Mouse (Mus musculus) heart, embryonic 11.5 days (tissue): ENCODE measurements around the gene Gpsm2. TPM values are rescaled to one million over a fixed set of nuclear protein-coding genes. Genes with fewer than 3 reads are reported as not detected.

Source experiments
- ATAC-seq: fragments of 200-750 bp; cut with Nextera tagmentation; replicated peaks from 2 replicates; pipeline ENCODE4 v1.8.0; 2017; ENCODE audit warnings: moderate library complexity; ENCODE audit not compliant: insufficient number of reproducible peaks, low FRiP score, low TSS enrichment
- H3K27ac ChIP-seq: fragments of 300-500 bp; sonication (generic); 2 replicates; pipeline ENCODE4 v1.5.1; 2014; ENCODE audit warnings: mild to moderate bottlenecking, low read depth, low read length
- H3K27me3 ChIP-seq: fragments of 300-500 bp; sonication (generic); 2 replicates; pipeline ENCODE4 v1.6.1; 2014; ENCODE audit warnings: mild to moderate bottlenecking, low read length, mixed read lengths; ENCODE audit not compliant: control insufficient read depth, insufficient read depth
- H3K36me3 ChIP-seq: fragments of 300-500 bp; sonication (generic); 2 replicates; pipeline ENCODE4 v1.6.1; 2014; ENCODE audit warnings: mild to moderate bottlenecking, low read length, moderate library complexity, mixed read lengths; ENCODE audit not compliant: control insufficient read depth, insufficient read depth
- H3K4me1 ChIP-seq: fragments of 300-500 bp; sonication (generic); 2 replicates; pipeline ENCODE4 v1.6.1; 2014; ENCODE audit warnings: low read length; ENCODE audit not compliant: control insufficient read depth, insufficient read depth
- H3K4me2 ChIP-seq: fragments of 300-500 bp; sonication (generic); 2 replicates; pipeline ENCODE4 v1.6.1; 2014; ENCODE audit warnings: mild to moderate bottlenecking, moderate library complexity
- H3K4me3 ChIP-seq: fragments of 300-500 bp; sonication (generic); 2 replicates; pipeline ENCODE4 v1.5.1; 2014; ENCODE audit warnings: low read depth, low read length
- H3K9ac ChIP-seq: fragments of 300-500 bp; sonication (generic); 2 replicates; pipeline ENCODE4 v1.6.1; 2014; ENCODE audit warnings: mild to moderate bottlenecking, low read depth, low read length, moderate library complexity
- H3K9me3 ChIP-seq: fragments of 300-500 bp; sonication (generic); replicated peaks from 2 replicates; pipeline ENCODE4 v1.6.1; 2016; ENCODE audit warnings: low read length; ENCODE audit not compliant: control insufficient read depth
- WGBS: fragments of 180-500 bp; shearing (Covaris S2); extraction: QIAGEN DNeasy Blood & Tissue Kit; methylation state at CpG from one replicate; pipeline ENCODE4 v1.1.7; 2014; ENCODE audit not compliant: insufficient replicate concordance; 5-methylcytosine and 5-hydroxymethylcytosine counted together
- polyA plus RNA-seq: library from polyadenylated mRNA; unstranded; fragments of >200 nt; fragmentation: Nextera tagmentation; extraction: Ambion mirVana; gene quantifications from 2 replicates; pipeline ENCODE4 v1.2.1, GENCODE M21; 2014

The Gpsm2 gene
- polyA plus RNA-seq, 1 experiment from 2014 or later, result 27.2 TPM

DNA sequence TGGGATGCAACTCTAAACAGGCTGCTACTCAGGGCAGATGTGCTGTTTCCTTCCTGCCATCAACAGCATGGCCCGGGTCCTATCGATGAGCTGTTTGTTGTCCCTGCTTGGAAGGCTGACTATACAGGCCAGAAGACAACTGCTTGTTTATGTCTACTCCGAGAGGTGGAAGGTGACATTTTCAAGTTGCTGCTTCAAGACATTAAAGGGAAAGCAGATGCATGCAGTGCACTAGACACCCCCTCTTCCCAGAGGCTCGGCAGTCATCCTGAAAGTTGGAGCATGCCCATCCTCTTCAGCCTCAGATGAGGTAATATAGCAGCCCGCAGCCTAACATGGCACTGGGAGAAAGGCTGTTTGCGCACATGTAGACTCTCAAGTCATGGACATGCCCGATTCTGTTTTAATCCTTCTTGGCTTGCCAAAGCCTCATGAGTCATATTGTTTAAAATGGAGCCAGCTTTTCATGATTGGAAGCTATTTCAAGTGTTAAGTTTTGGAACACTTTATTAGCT lies 40.5 kb upstream of the Gpsm2 start:
- no peak overlapping the region for H3K27ac ChIP-seq
- no peak for ATAC-seq
- 0 out of 2 replicates have a peak, but pooled peaks cover 3% of the 10 kb centered on the region for H3K27me3 ChIP-seq
- no peak overlapping the region for H3K4me3 ChIP-seq
- WGBS, result 76% methylated on average over 7 of the region's 7 CpGs
- no peaks in the 10 kb centered on the region for H3K36me3 ChIP-seq
- H3K4me2 ChIP-seq, result no peak overlapping the region
- no peaks in the 10 kb centered on the region for H3K4me1 ChIP-seq
- H3K9ac ChIP-seq, result no peak overlapping the region
- H3K9me3 ChIP-seq, result no peaks in the 10 kb centered on the region

DNA sequence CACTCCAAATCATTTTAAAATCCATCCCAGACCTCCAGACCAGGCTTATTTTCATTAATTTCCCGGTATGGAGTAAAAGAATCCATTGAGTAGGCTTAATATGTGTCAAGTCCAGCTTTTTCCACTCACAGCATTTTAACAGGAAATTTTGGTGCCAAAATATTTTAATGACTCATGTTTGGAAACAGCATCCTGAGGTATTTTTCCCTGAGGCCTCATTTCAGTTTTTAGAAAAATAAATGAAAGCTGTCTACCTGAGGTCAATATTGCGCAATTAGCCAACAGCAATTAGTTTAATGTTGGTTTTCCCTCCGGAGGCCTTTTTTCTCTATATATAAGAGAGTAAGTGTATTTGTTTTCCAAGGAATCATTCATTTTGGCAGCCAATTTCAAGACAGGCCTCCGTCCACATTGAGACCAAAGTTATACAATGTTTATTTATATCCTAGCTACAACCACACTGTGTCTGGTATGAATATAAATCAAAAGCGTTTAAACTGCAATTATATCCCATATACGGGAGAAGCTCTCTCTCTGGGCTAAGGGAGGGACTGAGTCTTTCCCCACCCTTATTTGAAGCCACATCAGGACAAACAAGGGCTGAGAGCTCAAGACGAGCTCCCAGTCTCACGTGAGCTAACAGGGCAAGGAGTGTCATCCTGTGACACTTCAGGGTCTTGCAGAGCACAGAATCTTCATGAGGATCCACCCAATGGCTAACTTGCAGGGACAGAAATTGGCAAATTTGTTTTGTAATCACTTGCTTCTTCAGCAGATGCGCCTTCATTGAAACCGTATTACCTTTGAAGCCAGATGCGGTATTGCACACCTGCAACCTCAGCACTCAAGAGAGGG lies 37.7 kb upstream of the Gpsm2 start:
- no peak for ATAC-seq
- H3K9me3 ChIP-seq, result no peaks in the 10 kb centered on the region
- no peaks in the 10 kb centered on the region for H3K4me1 ChIP-seq
- H3K36me3 ChIP-seq, result no peaks in the 10 kb centered on the region
- 0 out of 2 replicates have a peak, but pooled peaks cover 3% of the 10 kb centered on the region for H3K27me3 ChIP-seq
- 79% methylated on average over 11 of the region's 11 CpGs for WGBS
- no peak overlapping the region for H3K27ac ChIP-seq
- H3K4me2 ChIP-seq, result no peak overlapping the region
- no peak overlapping the region for H3K4me3 ChIP-seq
- H3K9ac ChIP-seq, result no peak overlapping the region

DNA sequence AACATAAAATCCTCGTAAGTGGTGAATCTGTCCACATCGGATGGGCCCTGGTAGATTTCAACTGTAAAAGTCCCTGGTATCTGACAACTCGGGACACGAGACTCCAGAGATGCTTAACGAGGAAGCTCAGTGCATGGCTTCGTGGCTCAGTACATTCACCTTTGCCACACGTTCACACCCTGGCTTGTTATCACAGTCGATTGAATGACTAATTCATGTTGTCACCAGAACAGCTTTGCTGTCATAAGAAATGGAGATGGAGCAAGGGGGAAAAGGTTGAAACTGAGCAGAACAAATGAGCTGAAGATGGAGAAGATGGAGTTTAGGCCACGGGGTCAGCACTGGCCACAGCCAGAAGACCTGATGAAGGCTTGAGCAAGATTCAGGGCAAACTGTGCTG lies 35.5 kb upstream of the Gpsm2 start:
- WGBS, result 59% methylated on average over 9 of the region's 9 CpGs
- Histone ChIP-seq H3K9me3 (no peaks in the 10 kb centered on the region), H3K27me3 (0 out of 2 replicates have a peak, but pooled peaks cover 3% of the 10 kb centered on the region), H3K4me1 (no peaks in the 10 kb centered on the region), H3K9ac (no peak overlapping the region), H3K4me3 (no peak overlapping the region), H3K4me2 (no peak overlapping the region), H3K36me3 (no peaks in the 10 kb centered on the region), H3K27ac (no peak overlapping the region)
- ATAC-seq, result no peak

DNA sequence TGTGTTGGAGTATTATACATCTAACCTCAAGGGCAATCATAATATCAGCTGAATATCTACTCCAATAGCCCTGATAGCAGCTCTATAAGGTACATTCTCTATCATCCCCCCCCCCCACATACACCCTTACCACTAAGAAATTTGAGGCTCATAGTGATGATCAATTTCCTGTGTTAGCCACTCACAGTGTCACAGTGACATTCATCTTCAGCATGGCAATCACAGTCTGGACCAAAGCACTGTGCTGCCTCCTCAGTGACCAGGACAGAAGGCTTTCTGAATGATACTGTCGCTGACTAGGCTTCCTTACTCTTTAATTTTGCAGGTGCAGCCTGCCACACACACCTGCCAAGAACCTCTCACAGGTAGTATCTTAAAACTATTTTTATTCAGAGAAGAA lies 34.0 kb upstream of the Gpsm2 start:
- Histone ChIP-seq H3K9me3 (no peaks in the 10 kb centered on the region), H3K9ac (no peak overlapping the region), H3K36me3 (no peaks in the 10 kb centered on the region), H3K27ac (no peak overlapping the region), H3K4me3 (no peak overlapping the region), H3K4me2 (no peak overlapping the region), H3K27me3 (0 out of 2 replicates have a peak, but pooled peaks cover 3% of the 10 kb centered on the region), H3K4me1 (no peaks in the 10 kb centered on the region)
- ATAC-seq, result no peak
- WGBS, result 73% methylated on average over 1 of the region's 1 CpGs

DNA sequence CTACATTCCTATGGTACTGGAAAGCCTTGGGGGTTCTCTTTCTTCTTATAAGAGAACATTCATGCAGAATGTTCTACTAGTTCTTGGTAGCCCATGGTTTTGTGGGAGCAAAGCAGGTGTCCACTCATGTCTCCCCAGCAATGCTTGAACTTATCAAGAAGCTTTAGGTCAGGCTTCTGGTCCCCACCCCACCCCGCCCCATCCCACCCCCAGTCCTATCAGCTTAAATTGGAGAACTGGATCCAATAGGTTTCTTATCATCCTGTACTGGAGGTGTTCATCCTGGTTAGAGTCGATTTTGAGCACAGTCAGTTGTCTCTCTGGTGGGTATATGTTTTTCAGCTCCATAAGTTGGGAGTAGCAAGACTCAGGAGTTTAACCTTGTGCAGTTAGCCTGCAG lies 33.4 kb upstream of the Gpsm2 start:
- H3K4me1 ChIP-seq, result no peaks in the 10 kb centered on the region
- WGBS, result 69% methylated on average over 2 of the region's 2 CpGs
- 0 out of 2 replicates have a peak, but pooled peaks cover 3% of the 10 kb centered on the region for H3K27me3 ChIP-seq
- H3K4me3 ChIP-seq, result no peak overlapping the region
- no peaks in the 10 kb centered on the region for H3K9me3 ChIP-seq
- H3K9ac ChIP-seq, result no peak overlapping the region
- H3K36me3 ChIP-seq, result no peaks in the 10 kb centered on the region
- no peak for ATAC-seq
- H3K4me2 ChIP-seq, result no peak overlapping the region
- H3K27ac ChIP-seq, result no peak overlapping the region

DNA sequence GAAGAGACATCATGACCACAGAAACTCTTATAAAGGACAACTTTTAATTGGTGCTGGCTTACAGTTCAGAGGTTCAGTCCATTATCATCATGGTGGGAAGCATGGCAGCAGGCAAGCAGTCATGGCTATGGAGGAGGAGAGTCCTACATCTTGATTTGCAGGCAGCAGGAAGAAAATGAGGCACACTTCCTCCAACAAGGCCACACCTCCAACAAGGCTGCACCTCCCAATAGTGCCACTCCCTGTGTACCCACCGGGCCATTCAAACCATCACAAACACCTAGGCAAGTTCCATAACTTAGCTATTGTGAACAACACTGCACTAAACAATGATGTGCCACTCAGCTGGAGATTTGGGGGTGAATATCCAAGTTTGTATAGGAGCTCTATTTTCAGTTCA lies 32.4 kb upstream of the Gpsm2 start:
- ATAC-seq, result no peak
- no peaks in the 10 kb centered on the region for H3K36me3 ChIP-seq
- 77% methylated on average over 1 of the region's 1 CpGs for WGBS

DNA sequence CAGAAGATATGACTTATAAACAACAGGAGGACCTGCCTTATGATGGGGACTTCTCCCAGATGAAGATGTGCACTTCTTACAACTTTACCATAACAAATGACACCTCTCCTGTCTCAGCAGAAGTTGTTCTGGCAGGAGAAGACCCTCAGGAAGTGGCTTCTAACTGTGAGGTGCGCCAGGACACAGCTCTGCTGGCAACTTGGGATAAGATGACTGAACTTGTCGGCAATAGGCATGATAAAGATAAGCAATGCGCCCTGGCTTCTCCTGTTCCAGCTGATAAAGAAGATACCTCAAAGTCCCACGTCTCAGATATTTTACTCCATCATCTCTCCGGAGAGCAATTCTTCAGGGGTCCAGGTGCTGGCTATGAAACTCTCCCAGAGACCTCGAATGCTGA lies 29.6 kb upstream of the Gpsm2 start:
- Histone ChIP-seq H3K9ac (no peak overlapping the region), H3K27ac (no peak overlapping the region), H3K4me3 (no peak overlapping the region), H3K27me3 (no peaks in the 10 kb centered on the region), H3K4me1 (no peaks in the 10 kb centered on the region), H3K36me3 (no peaks in the 10 kb centered on the region), H3K4me2 (no peak overlapping the region), H3K9me3 (no peaks in the 10 kb centered on the region)
- WGBS, result 47% methylated on average over 6 of the region's 6 CpGs
- no peak for ATAC-seq

More for the DNA sequence above, 32.4 kb upstream of the Gpsm2 start:
- Histone ChIP-seq H3K4me2 (no peak overlapping the region), H3K27me3 (0 out of 2 replicates have a peak, but pooled peaks cover 3% of the 10 kb centered on the region), H3K9me3 (no peaks in the 10 kb centered on the region), H3K9ac (no peak overlapping the region), H3K4me1 (no peaks in the 10 kb centered on the region), H3K4me3 (no peak overlapping the region), H3K27ac (no peak overlapping the region)

DNA sequence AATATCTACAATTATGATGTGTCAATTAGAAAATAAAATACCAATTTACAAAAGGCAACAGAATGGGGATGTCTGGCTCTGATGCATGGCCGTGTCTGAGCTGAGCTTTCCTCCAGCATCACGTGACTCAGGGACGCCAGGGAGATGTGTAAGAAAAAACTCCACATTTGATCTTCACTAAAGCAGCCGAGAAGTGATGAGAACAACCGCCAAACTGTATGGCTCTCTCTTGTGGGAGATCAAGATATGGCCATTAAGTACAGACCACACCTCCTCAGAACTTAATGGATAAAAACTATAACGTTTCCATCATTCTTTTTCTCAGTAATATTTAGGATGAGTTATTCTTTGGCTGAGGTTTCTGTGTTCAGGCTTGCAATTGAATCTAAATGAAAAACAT lies 29.0 kb upstream of the Gpsm2 start:
- Histone ChIP-seq H3K4me3 (no peak overlapping the region), H3K9ac (no peak overlapping the region), H3K27ac (no peak overlapping the region), H3K9me3 (no peaks in the 10 kb centered on the region), H3K27me3 (no peaks in the 10 kb centered on the region), H3K36me3 (no peaks in the 10 kb centered on the region), H3K4me2 (no peak overlapping the region), H3K4me1 (no peaks in the 10 kb centered on the region)
- ATAC-seq, result no peak
- 58% methylated on average over 6 of the region's 6 CpGs for WGBS

DNA sequence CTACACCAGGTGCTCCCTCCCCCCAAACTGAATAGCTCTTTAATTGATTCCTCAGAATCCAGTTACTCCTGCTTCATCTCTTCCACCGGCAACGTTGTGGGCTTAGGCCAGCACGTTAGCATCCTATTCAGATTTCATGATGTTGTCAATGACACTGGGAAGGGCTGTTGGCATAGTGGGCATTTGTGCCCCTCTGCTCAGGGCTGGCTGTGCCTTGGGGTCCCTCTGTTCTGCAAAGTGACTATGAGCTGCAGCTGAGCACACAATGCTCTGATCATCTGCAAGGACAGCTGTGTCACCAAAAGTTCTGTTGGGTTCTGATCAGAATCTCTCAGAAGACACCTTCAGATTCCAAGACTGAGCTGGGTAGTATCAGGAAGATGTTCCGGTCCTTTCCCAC lies 22.0 kb upstream of the Gpsm2 start:
- no peaks in the 10 kb centered on the region for H3K4me1 ChIP-seq
- no peaks in the 10 kb centered on the region for H3K9me3 ChIP-seq
- H3K27ac ChIP-seq, result no peak overlapping the region
- H3K36me3 ChIP-seq, result no peaks in the 10 kb centered on the region
- 75% methylated on average over 4 of the region's 4 CpGs for WGBS
- no peak overlapping the region for H3K9ac ChIP-seq
- H3K4me2 ChIP-seq, result no peak overlapping the region
- no peak for ATAC-seq
- no peak overlapping the region for H3K4me3 ChIP-seq
- H3K27me3 ChIP-seq, result no peaks in the 10 kb centered on the region
